Mouse (Mus musculus) liver, postnatal 0 days (tissue): ENCODE measurements around the gene Aurkaip1. TPM values are rescaled to one million over a fixed set of nuclear protein-coding genes. Genes with fewer than 3 reads are reported as not detected.

Experiments used
- ATAC-seq: fragments of 200-750 bp; cut with Nextera tagmentation; 2 replicates; pipeline ENCODE4 v1.8.0; 2017; ENCODE audit warnings: mild to moderate bottlenecking, moderate library complexity
- DNase-seq: peaks from one replicate; pipeline ENCODE4 v3.0.0-alpha.2; 2016
- H3K27ac ChIP-seq: fragments of 300-500 bp; sonication (generic); 2 replicates; pipeline ENCODE4 v1.5.1; 2014; ENCODE audit warnings: antibody characterized with exemption, moderate library complexity, mild to moderate bottlenecking, low read depth
- H3K27me3 ChIP-seq: fragments of 300-500 bp; sonication (generic); 2 replicates; pipeline ENCODE4 v1.6.1; 2014; ENCODE audit warnings: low read length, control low read depth, mixed read lengths; ENCODE audit not compliant: insufficient read depth
- H3K36me3 ChIP-seq: fragments of 300-500 bp; sonication (generic); replicated peaks from 2 replicates; pipeline ENCODE4 v1.6.1; 2014; ENCODE audit warnings: mild to moderate bottlenecking, control low read depth, low read length, moderate library complexity, mixed read lengths; ENCODE audit not compliant: insufficient read depth
- H3K4me1 ChIP-seq: fragments of 300-500 bp; sonication (generic); 2 replicates; pipeline ENCODE4 v1.6.1; 2014; ENCODE audit warnings: antibody characterized with exemption, mild to moderate bottlenecking, control low read depth; ENCODE audit not compliant: insufficient read depth
- H3K4me2 ChIP-seq: fragments of 300-500 bp; sonication (generic); 2 replicates; pipeline ENCODE4 v1.6.1; 2014; ENCODE audit warnings: low read depth, mild to moderate bottlenecking, low read length, moderate library complexity, mixed read lengths
- H3K4me3 ChIP-seq: fragments of 300-500 bp; sonication (generic); 2 replicates; pipeline ENCODE4 v1.5.1; 2014; ENCODE audit warnings: low read depth, low read length
- H3K9ac ChIP-seq: fragments of 300-500 bp; sonication (generic); replicated peaks from 2 replicates; pipeline ENCODE4 v1.6.1; 2014; ENCODE audit warnings: mild to moderate bottlenecking, moderate library complexity
- H3K9me3 ChIP-seq: fragments of 300-500 bp; sonication (generic); 2 replicates; pipeline ENCODE4 v1.6.1; 2016; ENCODE audit warnings: mild to moderate bottlenecking, control low read depth, low read length, mixed read lengths
- CTCF ChIP-seq: sonication (generic); IDR thresholded peaks from 2 replicates; pipeline ENCODE4 v1.5.1; 2016; ENCODE audit warnings: antibody characterized with exemption, low read depth
- EP300 ChIP-seq: IDR thresholded peaks from 2 replicates; pipeline ENCODE4 v1.6.1; 2016; ENCODE audit warnings: antibody characterized with exemption, low read depth, mild to moderate bottlenecking
- WGBS: fragments of 180-500 bp; shearing (Covaris S2); extraction: QIAGEN DNeasy Blood & Tissue Kit; methylation state at CpG from one replicate; pipeline ENCODE4 v1.1.7; 2014; ENCODE audit not compliant: insufficient replicate concordance; 5-methylcytosine and 5-hydroxymethylcytosine counted together
- polyA plus RNA-seq: library from polyadenylated mRNA; unstranded; fragments of >200 nt; fragmentation: Nextera tagmentation; extraction: Ambion mirVana; gene quantifications from 2 replicates; pipeline ENCODE4 v1.2.1, GENCODE M21; 2015

Gene Aurkaip1
- polyA plus RNA-seq, 1 experiment from 2014 or later: 92.7 TPM

DNA sequence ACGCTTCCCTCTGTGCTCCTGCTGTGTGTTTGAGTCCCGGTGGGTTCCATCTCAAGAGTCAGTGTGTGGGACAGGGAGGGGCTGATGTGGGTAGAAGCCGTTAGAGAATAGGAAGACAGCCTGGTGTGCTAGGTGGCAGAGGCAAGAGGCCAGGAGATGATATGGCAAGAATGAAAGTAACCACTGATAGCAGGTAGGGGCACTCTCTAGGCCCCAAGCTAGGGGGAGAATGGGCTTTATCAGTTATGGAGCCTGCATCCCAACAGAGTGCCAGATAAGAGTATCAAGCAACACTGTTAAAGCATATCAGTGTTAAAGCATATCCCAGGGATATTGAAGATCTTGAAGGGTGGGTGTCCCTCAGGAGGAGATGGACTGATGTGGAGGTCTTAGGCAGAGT lies 25.8 kb downstream of the Aurkaip1 start:
- H3K36me3 ChIP-seq: peaks cover 40% of the 10 kb centered on the region
- WGBS: 63% methylated on average over 3 of the region's 3 CpGs
- no peak for ATAC-seq

DNA sequence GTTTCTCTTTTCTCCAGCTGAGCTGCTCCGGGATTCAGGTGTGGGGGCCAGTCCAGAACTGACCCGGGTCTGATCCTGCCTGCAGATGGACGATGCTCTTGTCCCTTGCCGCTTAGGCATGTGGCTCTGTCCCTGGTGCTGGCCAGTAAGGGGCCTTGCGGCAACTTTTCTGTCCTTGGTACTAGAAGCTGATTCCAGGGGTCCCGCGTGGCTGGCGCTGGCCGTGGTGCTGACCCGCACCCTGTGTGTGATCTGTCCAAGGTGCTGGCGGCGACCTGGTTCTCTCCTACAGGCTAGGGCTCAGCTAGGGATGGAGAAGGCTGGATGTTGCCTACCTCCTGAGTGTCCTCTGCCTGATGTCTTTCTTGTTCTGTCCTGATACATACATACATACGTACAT lies 28.2 kb downstream of the Aurkaip1 start:
- 29% methylated on average over 13 of the region's 13 CpGs for WGBS
- no peak overlapping the region for H3K4me2 ChIP-seq
- peaks cover 40% of the 10 kb centered on the region for H3K36me3 ChIP-seq
- no peaks in the 10 kb centered on the region for H3K9me3 ChIP-seq
- H3K9ac ChIP-seq: no peak overlapping the region
- no peak overlapping the region for H3K27ac ChIP-seq
- no peaks in the 10 kb centered on the region for H3K4me1 ChIP-seq
- TF ChIP-seq CTCF: no peak
- TF ChIP-seq EP300: no peak
- DNase-seq: peak; percentile 80
- no peak overlapping the region for H3K4me3 ChIP-seq
- no peaks in the 10 kb centered on the region for H3K27me3 ChIP-seq
- peak; percentile 43 for ATAC-seq

More for the DNA sequence above, 25.8 kb downstream of the Aurkaip1 start:
- no peak overlapping the region for H3K4me3 ChIP-seq
- no peak overlapping the region for H3K27ac ChIP-seq
- no peak overlapping the region for H3K4me2 ChIP-seq
- no peaks in the 10 kb centered on the region for H3K4me1 ChIP-seq
- DNase-seq: no peak
- H3K9ac ChIP-seq: no peak overlapping the region
- no peaks in the 10 kb centered on the region for H3K9me3 ChIP-seq
- no peak for TF ChIP-seq EP300
- TF ChIP-seq CTCF: no peak
- no peaks in the 10 kb centered on the region for H3K27me3 ChIP-seq

DNA sequence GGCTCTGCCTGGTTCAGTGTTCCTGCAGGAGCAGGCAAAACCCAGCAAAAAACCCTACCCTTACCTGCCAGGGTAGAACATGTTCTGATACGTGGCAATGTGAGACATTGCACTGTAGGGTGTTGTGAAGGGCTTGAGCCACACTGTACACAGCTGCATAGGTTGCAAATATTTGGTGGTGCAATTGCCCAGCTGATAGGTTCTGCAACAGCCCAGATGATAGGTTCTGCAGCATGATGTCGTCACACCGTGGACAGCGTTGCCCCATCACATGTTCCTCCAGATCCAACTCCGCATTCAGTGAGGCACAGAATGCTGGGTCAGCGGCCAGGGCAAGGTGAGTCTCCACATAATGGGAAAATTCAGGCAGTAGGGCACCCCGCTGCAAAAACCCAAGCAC lies 30.7 kb downstream of the Aurkaip1 start:
- ATAC-seq (peak; percentile 62), DNase-seq (no peak)
- Histone ChIP-seq H3K36me3 (peaks cover 35% of the 10 kb centered on the region), H3K4me1 (no peaks in the 10 kb centered on the region), H3K9ac (no peak overlapping the region), H3K4me3 (no peak overlapping the region), H3K4me2 (no peak overlapping the region), H3K27me3 (no peaks in the 10 kb centered on the region), H3K9me3 (no peaks in the 10 kb centered on the region), H3K27ac (no peak overlapping the region)
- 75% methylated on average over 7 of the region's 7 CpGs for WGBS
- TF ChIP-seq CTCF: no peak

- TF ChIP-seq EP300 (no peak), CTCF (no peak)
- Histone ChIP-seq H3K4me2 (no peak within 1 kb of the TSS), H3K9me3 (no peaks in the 10 kb centered on the region), H3K36me3 (peaks cover 33% of the 10 kb centered on the region), H3K9ac (no peak within 1 kb of the TSS), H3K4me1 (peaks cover 2% of the 10 kb centered on the region), H3K27me3 (no peaks in the 10 kb centered on the region), H3K27ac (no peak within 1 kb of the TSS), H3K4me3 (no peak within 1 kb of the TSS)
- no peak for ATAC-seq
- no peak for DNase-seq
- 74% methylated on average over 5 of the region's 5 CpGs for WGBS
Measured at GRCm38 (mm10) chr4:155863001-155863400, 31.9 kb downstream of the Aurkaip1 start, which contains the start of gene Tas1r3. Gene Tas1r3, minus strand, starts transcription at chr4:155863362.

DNA sequence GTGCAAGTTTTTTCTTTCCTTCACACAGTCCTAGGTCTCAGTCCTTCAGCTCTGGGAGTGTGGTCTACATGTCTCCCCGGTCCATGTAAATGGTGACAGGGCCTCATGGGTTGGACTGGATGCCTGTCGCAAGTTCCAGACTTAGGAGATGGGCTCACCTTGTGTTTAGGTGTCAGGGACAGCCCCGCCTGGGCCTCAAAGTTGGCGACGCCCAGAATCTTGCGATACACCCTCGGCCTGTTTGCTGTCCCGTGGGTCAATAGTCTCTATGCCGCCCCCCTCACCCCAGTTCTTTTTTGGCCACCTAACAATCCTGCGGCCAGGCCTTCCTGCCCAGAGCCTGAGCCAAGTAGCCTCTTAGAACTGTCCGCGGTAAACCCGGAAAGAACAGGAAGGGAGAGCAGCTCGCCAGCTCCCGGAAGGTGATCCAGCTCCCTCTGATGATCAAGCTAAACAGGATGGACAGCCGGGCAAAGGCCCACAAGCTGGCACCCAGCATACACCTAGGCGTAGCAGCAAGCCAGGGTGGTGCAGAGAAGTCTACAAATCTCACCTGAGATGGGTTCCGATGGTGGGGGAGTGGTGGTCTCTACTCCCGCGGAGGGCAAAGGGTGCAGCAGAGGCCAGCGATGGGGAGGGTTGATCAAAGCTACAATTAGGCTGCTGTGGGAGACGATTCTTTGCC lies 37.7 kb downstream of the Aurkaip1 start:
- Histone ChIP-seq H3K4me1 (peaks cover 21% of the 10 kb centered on the region), H3K27ac (peak overlapping the region; percentile 72), H3K36me3 (peaks cover 28% of the 10 kb centered on the region), H3K27me3 (no peaks in the 10 kb centered on the region), H3K4me2 (peak overlapping the region; percentile 99), H3K4me3 (peak overlapping the region; percentile 87), H3K9ac (peak overlapping the region; percentile 88), H3K9me3 (no peaks in the 10 kb centered on the region)
- TF ChIP-seq CTCF: no peak
- TF ChIP-seq EP300: no peak
- DNase-seq (no peak), ATAC-seq (peak; percentile 50)
- WGBS: 6% methylated on average over 22 of the region's 22 CpGs

GRCm38 (mm10) chr4:155869317-155870033 lies 38.4 kb downstream of the Aurkaip1 start, which contains the start of the genes Cptp and Ints11:
Gene Cptp, minus strand, starts transcription at chr4:155869440.
Gene Ints11, plus strand, starts transcription at chr4:155869546.
- peak within 1 kb of the TSS; percentile 88 for H3K9ac ChIP-seq
- H3K4me2 ChIP-seq: peak within 1 kb of the TSS; percentile 99
- H3K4me1 ChIP-seq: peaks cover 21% of the 10 kb centered on the region
- DNase-seq (peak; percentile 98), ATAC-seq (peak; percentile 98)
- H3K9me3 ChIP-seq: no peaks in the 10 kb centered on the region
- no peaks in the 10 kb centered on the region for H3K27me3 ChIP-seq
- peak within 1 kb of the TSS; percentile 87 for H3K4me3 ChIP-seq
- 1% methylated on average over 63 of the region's 63 CpGs for whole genome bisulfite sequencing
- H3K27ac ChIP-seq: peak within 1 kb of the TSS; percentile 72
- H3K36me3 ChIP-seq: peaks cover 32% of the 10 kb centered on the region
- peak; percentile 48 for TF ChIP-seq CTCF
- no peak for TF ChIP-seq EP300
